Mouse (Mus musculus): ENCODE measurements around the gene Shcbp1l. TPM values are rescaled to one million over a fixed set of nuclear protein-coding genes. Genes with fewer than 3 reads are reported as not detected.

Gene Shcbp1l
- polyA plus RNA-seq, 1 experiment from 2014 or later = 0.37 TPM

- Histone ChIP-seq H3K9me3 (ENCODE audit: control insufficient read depth, low read length) (no peaks in the 10 kb centered on the region), H3K4me1 (ENCODE audit: control insufficient read depth, insufficient read depth, low read length) (peaks cover 2% of the 10 kb centered on the region; the same call in 1 of the 2 replicates), H3K4me2 (ENCODE audit: low read depth) (peak within 1 kb of the TSS; percentile 67), H3K27me3 (ENCODE audit: control insufficient read depth, insufficient read depth, low read length) (no peaks in the 10 kb centered on the region), H3K36me3 (ENCODE audit: control insufficient read depth, insufficient read depth, low read length) (no peaks in the 10 kb centered on the region), H3K27ac (ENCODE audit: low read depth, low read length) (peak within 1 kb of the TSS; percentile 90), H3K9ac (ENCODE audit: low read length) (peak within 1 kb of the TSS; percentile 100), H3K4me3 (ENCODE audit: low read depth, low read length) (peak within 1 kb of the TSS; percentile 100)
- DNase-seq (ENCODE audit: low spot score) = peak; percentile 99
- peak; percentile 90 for ATAC-seq (ENCODE audit: insufficient read depth, low FRiP score, low TSS enrichment)
- under 1% methylated on average over 34 of the region's 35 CpGs for WGBS
Measured at GRCm38 (mm10) chr1:153487500-153487879, 62.5 kb downstream of the Shcbp1l start, which contains the start of gene Dhx9. Gene Dhx9, minus strand, starts transcription at chr1:153487660.

- H3K27ac ChIP-seq (ENCODE audit: low read depth, low read length) = no peak overlapping the region
- no peak overlapping the region for H3K9ac ChIP-seq (ENCODE audit: low read length)
- H3K36me3 ChIP-seq (ENCODE audit: control insufficient read depth, insufficient read depth, low read length) = no peaks in the 10 kb centered on the region
- WGBS = 51% methylated on average over 7 of the region's 7 CpGs
- H3K4me3 ChIP-seq (ENCODE audit: low read depth, low read length) = no peak overlapping the region
- H3K9me3 ChIP-seq (ENCODE audit: control insufficient read depth, low read length) = no peaks in the 10 kb centered on the region
- H3K4me1 ChIP-seq (ENCODE audit: control insufficient read depth, insufficient read depth, low read length) = peaks cover 2% of the 10 kb centered on the region; the same call in 1 of the 2 replicates
- DNase-seq (ENCODE audit: low spot score) (no peak), ATAC-seq (ENCODE audit: insufficient read depth, low FRiP score, low TSS enrichment) (no peak)
- H3K4me2 ChIP-seq (ENCODE audit: low read depth) = no peak overlapping the region
- H3K27me3 ChIP-seq (ENCODE audit: control insufficient read depth, insufficient read depth, low read length) = no peaks in the 10 kb centered on the region
Measured at GRCm38 (mm10) chr1:153489132-153489531, 64.2 kb downstream of the Shcbp1l start.

- no peak for DNase-seq (ENCODE audit: low spot score)
- Histone ChIP-seq H3K9me3 (ENCODE audit: control insufficient read depth, low read length) (no peaks in the 10 kb centered on the region), H3K9ac (ENCODE audit: low read length) (no peak overlapping the region), H3K4me3 (ENCODE audit: low read depth, low read length) (no peak overlapping the region), H3K27ac (ENCODE audit: low read depth, low read length) (no peak overlapping the region), H3K4me2 (ENCODE audit: low read depth) (no peak overlapping the region), H3K27me3 (ENCODE audit: control insufficient read depth, insufficient read depth, low read length) (no peaks in the 10 kb centered on the region), H3K36me3 (ENCODE audit: control insufficient read depth, insufficient read depth, low read length) (no peaks in the 10 kb centered on the region), H3K4me1 (ENCODE audit: control insufficient read depth, insufficient read depth, low read length) (no peaks in the 10 kb centered on the region)
- 61% methylated on average over 2 of the region's 2 CpGs for WGBS
- ATAC-seq (ENCODE audit: insufficient read depth, low FRiP score, low TSS enrichment) = no peak
Measured at GRCm38 (mm10) chr1:153489540-153489939, 64.6 kb downstream of the Shcbp1l start.

GRCm38 (mm10) chr1:153489963-153490362 lies 65.0 kb downstream of the Shcbp1l start:
- no peak for ATAC-seq (ENCODE audit: insufficient read depth, low FRiP score, low TSS enrichment)

GRCm38 (mm10) chr1:153491345-153491744 lies 66.4 kb downstream of the Shcbp1l start:
- H3K4me1 ChIP-seq (ENCODE audit: control insufficient read depth, insufficient read depth, low read length) = no peaks in the 10 kb centered on the region
- no peaks in the 10 kb centered on the region for H3K27me3 ChIP-seq (ENCODE audit: control insufficient read depth, insufficient read depth, low read length)
- H3K9me3 ChIP-seq (ENCODE audit: control insufficient read depth, low read length) = no peaks in the 10 kb centered on the region
- ATAC-seq (ENCODE audit: insufficient read depth, low FRiP score, low TSS enrichment) (no peak), DNase-seq (ENCODE audit: low spot score) (no peak)
- H3K4me3 ChIP-seq (ENCODE audit: low read depth, low read length) = no peak overlapping the region
- no peak overlapping the region for H3K4me2 ChIP-seq (ENCODE audit: low read depth)
- H3K27ac ChIP-seq (ENCODE audit: low read depth, low read length) = no peak overlapping the region
- no peaks in the 10 kb centered on the region for H3K36me3 ChIP-seq (ENCODE audit: control insufficient read depth, insufficient read depth, low read length)
- WGBS = 85% methylated on average over 2 of the region's 2 CpGs
- H3K9ac ChIP-seq (ENCODE audit: low read length) = no peak overlapping the region

More at GRCm38 (mm10) chr1:153489963-153490362, 65.0 kb downstream of the Shcbp1l start:
- Histone ChIP-seq H3K4me1 (ENCODE audit: control insufficient read depth, insufficient read depth, low read length) (no peaks in the 10 kb centered on the region), H3K27me3 (ENCODE audit: control insufficient read depth, insufficient read depth, low read length) (no peaks in the 10 kb centered on the region), H3K27ac (ENCODE audit: low read depth, low read length) (no peak overlapping the region), H3K36me3 (ENCODE audit: control insufficient read depth, insufficient read depth, low read length) (no peaks in the 10 kb centered on the region), H3K9ac (ENCODE audit: low read length) (no peak overlapping the region), H3K4me3 (ENCODE audit: low read depth, low read length) (no peak overlapping the region), H3K9me3 (ENCODE audit: control insufficient read depth, low read length) (no peaks in the 10 kb centered on the region), H3K4me2 (ENCODE audit: low read depth) (no peak overlapping the region)
- 84% methylated on average over 4 of the region's 4 CpGs for WGBS
- DNase-seq (ENCODE audit: low spot score) = no peak

- Histone ChIP-seq H3K27me3 (ENCODE audit: control insufficient read depth, insufficient read depth, low read length) (no peaks in the 10 kb centered on the region), H3K9ac (ENCODE audit: low read length) (no peak overlapping the region), H3K4me3 (ENCODE audit: low read depth, low read length) (no peak overlapping the region), H3K4me1 (ENCODE audit: control insufficient read depth, insufficient read depth, low read length) (no peaks in the 10 kb centered on the region), H3K4me2 (ENCODE audit: low read depth) (no peak overlapping the region), H3K36me3 (ENCODE audit: control insufficient read depth, insufficient read depth, low read length) (no peaks in the 10 kb centered on the region), H3K27ac (ENCODE audit: low read depth, low read length) (no peak overlapping the region), H3K9me3 (ENCODE audit: control insufficient read depth, low read length) (no peaks in the 10 kb centered on the region)
- DNase-seq (ENCODE audit: low spot score) (no peak), ATAC-seq (ENCODE audit: insufficient read depth, low FRiP score, low TSS enrichment) (no peak)
- 93% methylated on average over 1 of the region's 1 CpGs for WGBS
Measured at GRCm38 (mm10) chr1:153491822-153492221, 66.9 kb downstream of the Shcbp1l start.

GRCm38 (mm10) chr1:153493338-153493737 lies 68.4 kb downstream of the Shcbp1l start:
- WGBS = 28% methylated on average over 4 of the region's 4 CpGs

GRCm38 (mm10) chr1:153493931-153494330 lies 69.0 kb downstream of the Shcbp1l start:
- no peak for DNase-seq (ENCODE audit: low spot score)
- WGBS = 35% methylated on average over 6 of the region's 6 CpGs
- no peak overlapping the region for H3K4me2 ChIP-seq (ENCODE audit: low read depth)

More at GRCm38 (mm10) chr1:153493338-153493737, 68.4 kb downstream of the Shcbp1l start:
- H3K4me2 ChIP-seq (ENCODE audit: low read depth) = no peak overlapping the region
- H3K4me3 ChIP-seq (ENCODE audit: low read depth, low read length) = no peak overlapping the region
- no peak overlapping the region for H3K27ac ChIP-seq (ENCODE audit: low read depth, low read length)
- H3K9me3 ChIP-seq (ENCODE audit: control insufficient read depth, low read length) = no peaks in the 10 kb centered on the region
- ATAC-seq (ENCODE audit: insufficient read depth, low FRiP score, low TSS enrichment) (no peak), DNase-seq (ENCODE audit: low spot score) (no peak)
- no peaks in the 10 kb centered on the region for H3K4me1 ChIP-seq (ENCODE audit: control insufficient read depth, insufficient read depth, low read length)
- no peaks in the 10 kb centered on the region for H3K36me3 ChIP-seq (ENCODE audit: control insufficient read depth, insufficient read depth, low read length)
- no peak overlapping the region for H3K9ac ChIP-seq (ENCODE audit: low read length)
- no peaks in the 10 kb centered on the region for H3K27me3 ChIP-seq (ENCODE audit: control insufficient read depth, insufficient read depth, low read length)

GRCm38 (mm10) chr1:153496030-153496429 lies 71.1 kb downstream of the Shcbp1l start:
- H3K4me2 ChIP-seq (ENCODE audit: low read depth) = no peak overlapping the region
- no peak for ATAC-seq (ENCODE audit: insufficient read depth, low FRiP score, low TSS enrichment)
- H3K4me3 ChIP-seq (ENCODE audit: low read depth, low read length) = no peak overlapping the region
- WGBS = 89% methylated on average over 3 of the region's 3 CpGs
- H3K9me3 ChIP-seq (ENCODE audit: control insufficient read depth, low read length) = no peaks in the 10 kb centered on the region
- H3K27me3 ChIP-seq (ENCODE audit: control insufficient read depth, insufficient read depth, low read length) = no peaks in the 10 kb centered on the region
- no peak overlapping the region for H3K9ac ChIP-seq (ENCODE audit: low read length)
- H3K36me3 ChIP-seq (ENCODE audit: control insufficient read depth, insufficient read depth, low read length) = no peaks in the 10 kb centered on the region
- no peaks in the 10 kb centered on the region for H3K4me1 ChIP-seq (ENCODE audit: control insufficient read depth, insufficient read depth, low read length)
- H3K27ac ChIP-seq (ENCODE audit: low read depth, low read length) = no peak overlapping the region
- DNase-seq (ENCODE audit: low spot score) = no peak

More at GRCm38 (mm10) chr1:153493931-153494330, 69.0 kb downstream of the Shcbp1l start:
- no peaks in the 10 kb centered on the region for H3K4me1 ChIP-seq (ENCODE audit: control insufficient read depth, insufficient read depth, low read length)
- H3K36me3 ChIP-seq (ENCODE audit: control insufficient read depth, insufficient read depth, low read length) = no peaks in the 10 kb centered on the region
- H3K27me3 ChIP-seq (ENCODE audit: control insufficient read depth, insufficient read depth, low read length) = no peaks in the 10 kb centered on the region
- no peaks in the 10 kb centered on the region for H3K9me3 ChIP-seq (ENCODE audit: control insufficient read depth, low read length)
- H3K4me3 ChIP-seq (ENCODE audit: low read depth, low read length) = no peak overlapping the region
- no peak for ATAC-seq (ENCODE audit: insufficient read depth, low FRiP score, low TSS enrichment)
- H3K9ac ChIP-seq (ENCODE audit: low read length) = no peak overlapping the region
- H3K27ac ChIP-seq (ENCODE audit: low read depth, low read length) = no peak overlapping the region
